Mouse (Mus musculus) C2C12 (cell line): ENCODE measurements around the gene Rtf1.

Experiments
- CEBPB ChIP-seq: IDR thresholded peaks from one replicate; pipeline ENCODE4 v1.6.1; 2011; ENCODE audit warnings: low read depth, mild to moderate bottlenecking, control low read depth, moderate library complexity
- CTCF ChIP-seq: IDR thresholded peaks from one replicate; pipeline ENCODE4 v1.5.1; 2011; ENCODE audit not compliant: control insufficient read depth, insufficient read depth, insufficient read length
- MAX ChIP-seq: IDR thresholded peaks from one replicate; pipeline ENCODE4 v1.6.1; 2011; ENCODE audit warnings: mild to moderate bottlenecking, control low read depth
- MYOD1 ChIP-seq: IDR thresholded peaks from one replicate; pipeline ENCODE4 v1.6.1; 2011; ENCODE audit warnings: low read depth; ENCODE audit not compliant: control insufficient read depth, insufficient read length

DNA sequence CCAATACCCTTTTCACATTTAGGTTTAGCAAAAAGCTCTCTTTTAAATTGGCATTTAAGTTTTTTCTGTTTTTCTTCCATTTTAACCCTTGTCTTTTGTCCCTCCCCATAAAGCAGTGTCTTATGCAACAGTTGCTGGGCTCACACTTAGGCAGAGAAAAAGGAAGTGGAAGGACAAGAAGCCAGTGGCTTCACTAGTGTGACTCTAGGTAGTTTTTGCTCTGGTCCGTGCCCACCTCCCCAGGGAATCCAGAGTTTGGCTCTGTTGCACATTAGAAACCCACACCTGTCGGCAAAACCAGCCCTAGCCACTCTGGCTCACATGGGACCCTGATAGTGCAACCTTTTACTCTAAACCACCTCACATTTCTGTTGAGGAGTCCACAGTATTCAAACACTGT, 23.6 kb downstream of the Rtf1 start:
- TF ChIP-seq CTCF, result no peak
- TF ChIP-seq MYOD1, result no peak
- no peak for TF ChIP-seq CEBPB
- TF ChIP-seq MAX, result no peak
